Mouse (Mus musculus) liver, embryonic 15.5 days (tissue): ENCODE data around the gene Myh14. TPM values are rescaled to one million over a fixed set of nuclear protein-coding genes. Genes with fewer than 3 reads are reported as not detected.

ENCODE experiments used
- ATAC-seq: fragments of 200-750 bp; cut with Nextera tagmentation; 2 replicates; pipeline ENCODE4 v1.8.0; 2017; ENCODE audit warnings: moderate number of reproducible peaks, mild to moderate bottlenecking, moderate library complexity; ENCODE audit not compliant: insufficient read depth
- H3K27ac ChIP-seq: fragments of 300-500 bp; sonication (generic); replicated peaks from 2 replicates; pipeline ENCODE4 v1.5.1; 2015; ENCODE audit warnings: mild to moderate bottlenecking, inconsistent platforms
- H3K27me3 ChIP-seq: fragments of 300-500 bp; sonication (generic); 2 replicates; pipeline ENCODE4 v1.6.1; 2015; ENCODE audit warnings: mild to moderate bottlenecking, inconsistent platforms
- H3K36me3 ChIP-seq: fragments of 300-500 bp; sonication (generic); replicated peaks from 2 replicates; pipeline ENCODE4 v1.6.1; 2015; ENCODE audit warnings: moderate library complexity, mild to moderate bottlenecking, inconsistent platforms
- H3K4me1 ChIP-seq: fragments of 300-500 bp; sonication (generic); replicated peaks from 2 replicates; pipeline ENCODE4 v1.6.1; 2015; ENCODE audit warnings: inconsistent platforms
- H3K4me2 ChIP-seq: fragments of 300-500 bp; sonication (generic); 2 replicates; pipeline ENCODE4 v1.6.1; 2015; ENCODE audit warnings: moderate library complexity, mild to moderate bottlenecking, inconsistent platforms
- H3K4me3 ChIP-seq: fragments of 300-500 bp; sonication (generic); replicated peaks from 2 replicates; pipeline ENCODE4 v1.5.1; 2015; ENCODE audit warnings: mild to moderate bottlenecking, inconsistent platforms
- H3K9ac ChIP-seq: fragments of 300-500 bp; sonication (generic); 2 replicates; pipeline ENCODE4 v1.6.1; 2015; ENCODE audit warnings: moderate library complexity, mild to moderate bottlenecking, inconsistent platforms
- H3K9me3 ChIP-seq: fragments of 300-500 bp; sonication (generic); replicated peaks from 2 replicates; pipeline ENCODE4 v1.6.1; 2016; ENCODE audit warnings: inconsistent platforms
- WGBS: fragments of 180-500 bp; shearing (Covaris S2); methylation state at CpG from one replicate; pipeline ENCODE4 v1.1.7; 2015; ENCODE audit warnings: mixed read lengths; ENCODE audit not compliant: insufficient replicate concordance; 5-methylcytosine and 5-hydroxymethylcytosine counted together
- polyA plus RNA-seq: library from polyadenylated mRNA; unstranded; fragments of >200 nt; fragmentation: Nextera tagmentation; extraction: Ambion mirVana; gene quantifications from 2 replicates; pipeline ENCODE4 v1.2.1, GENCODE M21; 2015

Myh14 gene
- polyA plus RNA-seq, 1 experiment from 2014 or later = 0.18 TPM

- Histone ChIP-seq H3K27ac (no peak overlapping the region), H3K27me3 (peaks cover 5% of the 10 kb centered on the region; the same call in 1 of the 2 replicates), H3K4me2 (peak overlapping the region; percentile 23; the same call in 1 of the 2 replicates), H3K9ac (no peak overlapping the region), H3K9me3 (no peaks in the 10 kb centered on the region), H3K4me1 (no peaks in the 10 kb centered on the region), H3K4me3 (0 out of 2 replicates have a peak overlapping the region, but pooled peaks have one; percentile 4), H3K36me3 (no peaks in the 10 kb centered on the region)
- ATAC-seq = no peak
- WGBS = 50% methylated on average over 5 of the region's 5 CpGs
Observed at GRCm38 (mm10) chr7:44572956-44573484, 97.6 kb downstream of the Myh14 start.

- H3K4me3 ChIP-seq = 0 out of 2 replicates have a peak within 1 kb of the TSS, but pooled peaks have one; percentile 15
- no peak within 1 kb of the TSS for H3K9ac ChIP-seq
- H3K4me1 ChIP-seq = no peaks in the 10 kb centered on the region
- peak; percentile 15; the same call in 1 of the 2 replicates for ATAC-seq
- no peaks in the 10 kb centered on the region for H3K9me3 ChIP-seq
- H3K4me2 ChIP-seq = no peak within 1 kb of the TSS; the same call in 1 of the 2 replicates
- no peak within 1 kb of the TSS for H3K27ac ChIP-seq
- H3K36me3 ChIP-seq = no peaks in the 10 kb centered on the region
- WGBS = 13% methylated on average over 7 of the region's 7 CpGs
- H3K27me3 ChIP-seq = peaks cover 5% of the 10 kb centered on the region; the same call in 1 of the 2 replicates
Observed at GRCm38 (mm10) chr7:44572213-44572701, 98.4 kb downstream of the Myh14 start, which contains the start of gene Napsa. Gene Napsa (plus strand): TSS chr7:44572380.

GRCm38 (mm10) chr7:44571811-44572210 is 98.8 kb downstream of the Myh14 start:
- H3K4me3 ChIP-seq = no peak overlapping the region
- H3K27me3 ChIP-seq = peaks cover 5% of the 10 kb centered on the region; the same call in 1 of the 2 replicates
- no peaks in the 10 kb centered on the region for H3K9me3 ChIP-seq
- H3K4me2 ChIP-seq = no peak overlapping the region; the same call in 1 of the 2 replicates
- no peaks in the 10 kb centered on the region for H3K4me1 ChIP-seq
- H3K27ac ChIP-seq = no peak overlapping the region
- no peak overlapping the region for H3K9ac ChIP-seq
- ATAC-seq = no peak
- 73% methylated on average over 4 of the region's 4 CpGs for WGBS
- no peaks in the 10 kb centered on the region for H3K36me3 ChIP-seq

GRCm38 (mm10) chr7:44570989-44571388 is 99.7 kb downstream of the Myh14 start:
- Histone ChIP-seq H3K4me2 (no peak overlapping the region), H3K27ac (no peak overlapping the region), H3K4me1 (no peaks in the 10 kb centered on the region), H3K9me3 (no peaks in the 10 kb centered on the region), H3K9ac (no peak overlapping the region), H3K27me3 (peaks cover 5% of the 10 kb centered on the region; the same call in 1 of the 2 replicates), H3K36me3 (no peaks in the 10 kb centered on the region), H3K4me3 (no peak overlapping the region)
- no peak for ATAC-seq
- 54% methylated on average over 6 of the region's 6 CpGs for whole genome bisulfite sequencing

GRCm38 (mm10) chr7:44568803-44569202 is 101.8 kb downstream of the Myh14 start:
- H3K27me3 ChIP-seq = peaks cover 5% of the 10 kb centered on the region; the same call in 1 of the 2 replicates
- no peak overlapping the region for H3K27ac ChIP-seq
- H3K9ac ChIP-seq = no peak overlapping the region
- H3K4me2 ChIP-seq = no peak overlapping the region
- no peaks in the 10 kb centered on the region for H3K4me1 ChIP-seq
- no peaks in the 10 kb centered on the region for H3K36me3 ChIP-seq
- WGBS = 50% methylated on average over 9 of the region's 9 CpGs
- ATAC-seq = no peak
- H3K9me3 ChIP-seq = no peaks in the 10 kb centered on the region
- H3K4me3 ChIP-seq = no peak overlapping the region

GRCm38 (mm10) chr7:44565414-44565813 is 105.2 kb downstream of the Myh14 start:
- Histone ChIP-seq H3K4me2 (no peak overlapping the region), H3K27me3 (peaks cover 3% of the 10 kb centered on the region; the same call in 1 of the 2 replicates), H3K36me3 (no peaks in the 10 kb centered on the region), H3K4me3 (no peak overlapping the region), H3K27ac (no peak overlapping the region), H3K4me1 (no peaks in the 10 kb centered on the region), H3K9ac (no peak overlapping the region), H3K9me3 (no peaks in the 10 kb centered on the region)
- ATAC-seq = no peak
- WGBS = 37% methylated on average over 6 of the region's 6 CpGs

- no peak overlapping the region for H3K27ac ChIP-seq
- no peaks in the 10 kb centered on the region for H3K4me1 ChIP-seq
- H3K36me3 ChIP-seq = no peaks in the 10 kb centered on the region
- H3K9ac ChIP-seq = no peak overlapping the region
- 0 out of 2 replicates have a peak, but pooled peaks cover 3% of the 10 kb centered on the region for H3K27me3 ChIP-seq
- no peak overlapping the region for H3K4me2 ChIP-seq
- WGBS = 70% methylated on average over 10 of the region's 10 CpGs
- no peak for ATAC-seq
- H3K4me3 ChIP-seq = no peak overlapping the region
- H3K9me3 ChIP-seq = no peaks in the 10 kb centered on the region
Observed at GRCm38 (mm10) chr7:44564486-44564885, 106.2 kb downstream of the Myh14 start.

GRCm38 (mm10) chr7:44563284-44563683 is 107.4 kb downstream of the Myh14 start:
- WGBS = 32% methylated on average over 8 of the region's 8 CpGs
- H3K27ac ChIP-seq = no peak overlapping the region
- no peak for ATAC-seq
- no peaks in the 10 kb centered on the region for H3K36me3 ChIP-seq
- no peaks in the 10 kb centered on the region for H3K9me3 ChIP-seq
- H3K9ac ChIP-seq = no peak overlapping the region
- no peak overlapping the region for H3K4me2 ChIP-seq
- H3K4me1 ChIP-seq = no peaks in the 10 kb centered on the region
- no peak overlapping the region for H3K4me3 ChIP-seq
- H3K27me3 ChIP-seq = peaks cover 3% of the 10 kb centered on the region; the same call in 1 of the 2 replicates

GRCm38 (mm10) chr7:44560435-44561400 is 109.9 kb downstream of the Myh14 start:
- Histone ChIP-seq H3K9me3 (no peaks in the 10 kb centered on the region), H3K27ac (no peak overlapping the region), H3K4me3 (no peak overlapping the region), H3K4me1 (no peaks in the 10 kb centered on the region), H3K4me2 (no peak overlapping the region), H3K27me3 (peaks cover 3% of the 10 kb centered on the region; the same call in 1 of the 2 replicates), H3K9ac (no peak overlapping the region), H3K36me3 (no peaks in the 10 kb centered on the region)
- no peak for ATAC-seq
- 48% methylated on average over 18 of the region's 18 CpGs for WGBS

- 55% methylated on average over 2 of the region's 2 CpGs for WGBS
- Histone ChIP-seq H3K4me1 (peaks cover 16% of the 10 kb centered on the region), H3K36me3 (peaks cover under 1% of the 10 kb centered on the region; the same call in 1 of the 2 replicates), H3K27me3 (peaks cover 3% of the 10 kb centered on the region; the same call in 1 of the 2 replicates), H3K9ac (no peak overlapping the region), H3K27ac (no peak overlapping the region), H3K9me3 (no peaks in the 10 kb centered on the region; the same call in 1 of the 2 replicates), H3K4me2 (no peak overlapping the region), H3K4me3 (no peak overlapping the region)
- no peak for ATAC-seq
Observed at GRCm38 (mm10) chr7:44557629-44558028, 113.0 kb downstream of the Myh14 start.
